Mouse (Mus musculus) Patski (cell line): ENCODE results near the gene Actl10. TPM values are rescaled to one million over a fixed set of nuclear protein-coding genes. Genes with fewer than 3 reads are reported as not detected.

ENCODE experiments used
- ATAC-seq: fragments of 100-300 bp; one replicate; pipeline ENCODE4 v1.8.0; 2021
- CTCF ChIA-PET: fragments of 350-600 bp; sonication (Branson Sonifier 250); formaldehyde crosslinking; loops from one replicate; lab custom pipeline; 2022; ENCODE audit warnings: inconsistent platforms; lab: Charles Lee
- POLR2A ChIA-PET: fragments of 350-600 bp; sonication (Branson Sonifier 250); formaldehyde crosslinking; loops from one replicate; lab custom pipeline; 2022; ENCODE audit warnings: antibody characterized with exemption, inconsistent platforms; lab: Charles Lee
- DNase-seq: peaks from one replicate; pipeline ENCODE4 v3.0.0-alpha.2; 2011; ENCODE audit warnings: low read depth, low spot score
- H3K27me3 ChIP-seq: fragments of 371-371 bp; one replicate; pipeline ENCODE4 v1.5.1; 2021
- CTCF ChIP-seq: fragments of 100-300 bp; IDR thresholded peaks from one replicate; pipeline ENCODE4 v1.5.1; 2021
- in situ Hi-C: fragments of 300-500 bp; cut with MboI; formaldehyde crosslinking; loops from 3 replicates; pipeline ENCODE4 v1.11.1; 2018; ENCODE audit warnings: low pct_unique_long_range_greater_than_20kb, mixed read lengths
- polyA plus RNA-seq: library from polyadenylated mRNA; unstranded; gene quantifications from one replicate; pipeline ENCODE4 v1.2.3, GENCODE M21; 2021

The Actl10 gene
- polyA plus RNA-seq, 1 experiment from 2014 or later, result not detected

DNA sequence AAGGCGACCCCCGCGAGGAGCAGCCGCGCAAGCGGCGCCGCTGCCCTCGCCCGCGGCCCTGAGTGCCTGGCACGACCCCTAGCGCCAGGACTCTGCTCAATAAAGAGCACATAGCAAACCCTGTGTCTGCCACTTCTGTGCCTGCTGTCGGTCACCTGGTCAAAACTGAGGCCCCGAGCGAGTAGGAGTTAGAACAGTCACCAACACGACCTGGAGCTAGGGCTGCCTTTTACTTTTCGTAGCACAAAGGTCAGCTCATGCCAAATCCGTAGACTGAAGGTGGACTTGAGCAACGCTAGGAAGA lies 1.7 kb upstream of the Actl10 start:
- DNase-seq (no peak), ATAC-seq (no peak)
- no peak for TF ChIP-seq CTCF
- CTCF ChIA-PET, result interaction anchor here (0.8 to 1.1 kb wide), 2 partner anchors 17 to 37 kb away, joined by 3 read pairs; no protein-coding TSS in a partner anchor
- POLR2A ChIA-PET, result interaction anchor here (0.7 kb wide), 1 partner anchor 19 kb away, joined by 3 read pairs; no protein-coding TSS in a partner anchor
- in situ Hi-C loops, result no loop called here
- H3K27me3 ChIP-seq, result no peaks in the 10 kb centered on the region

DNA sequence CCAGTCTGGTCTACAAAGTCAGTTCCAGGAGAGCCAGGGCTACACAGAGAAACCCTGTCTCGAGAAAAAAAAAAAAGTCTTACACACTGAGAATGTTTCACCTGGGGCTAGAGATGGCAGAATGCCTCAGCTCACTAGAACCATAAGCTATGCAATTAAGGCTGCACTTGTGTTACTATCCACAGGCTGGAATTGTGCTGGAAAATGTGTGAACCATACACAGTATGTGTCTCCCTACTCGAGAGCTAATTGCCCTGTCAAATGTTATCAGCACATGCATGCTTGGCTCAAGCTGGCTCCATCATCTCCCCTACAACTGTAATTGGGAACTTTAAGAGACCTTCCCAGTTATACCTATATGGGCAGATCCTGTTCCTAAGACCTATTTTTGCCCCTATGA lies 639 bp upstream of the Actl10 start:
- in situ Hi-C loops, result no loop called here
- no peak for ATAC-seq
- TF ChIP-seq CTCF, result no peak
- ChIA-PET CTCF (interaction anchor here (1.1 kb wide), 1 partner anchor 18 kb away, joined by 3 read pairs; no protein-coding TSS in a partner anchor), POLR2A (no interaction called here)
- H3K27me3 ChIP-seq, result no peaks in the 10 kb centered on the region
- DNase-seq, result no peak

DNA sequence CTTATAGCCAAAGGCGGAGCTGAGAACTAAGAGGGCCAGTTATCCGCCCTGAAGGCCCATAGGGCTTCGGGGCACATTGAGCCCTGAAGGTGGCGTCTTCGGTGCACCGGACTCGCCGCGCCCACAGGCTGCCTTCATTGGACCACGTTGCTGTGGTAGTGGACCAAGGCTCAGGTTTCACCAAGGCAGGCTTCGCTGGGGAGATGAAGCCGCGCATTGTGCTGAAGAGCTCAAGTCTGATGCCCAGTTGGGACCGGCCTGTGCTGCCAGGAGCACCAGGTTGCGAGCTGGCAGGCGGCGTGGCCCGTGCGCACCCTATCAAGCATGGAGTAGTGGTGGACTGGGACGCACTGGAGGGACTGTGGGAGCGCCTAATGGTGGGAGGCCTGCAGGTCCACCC lies 351 bp downstream of the Actl10 start:
- in situ Hi-C loops, result no loop called here
- TF ChIP-seq CTCF, result no peak
- DNase-seq, result no peak
- no peak for ATAC-seq
- CTCF ChIA-PET, result interaction anchor here (1.1 kb wide), 1 partner anchor 13 kb away, joined by 4 read pairs; no protein-coding TSS in a partner anchor
- POLR2A ChIA-PET, result no interaction called here
- H3K27me3 ChIP-seq, result no peaks in the 10 kb centered on the region

DNA sequence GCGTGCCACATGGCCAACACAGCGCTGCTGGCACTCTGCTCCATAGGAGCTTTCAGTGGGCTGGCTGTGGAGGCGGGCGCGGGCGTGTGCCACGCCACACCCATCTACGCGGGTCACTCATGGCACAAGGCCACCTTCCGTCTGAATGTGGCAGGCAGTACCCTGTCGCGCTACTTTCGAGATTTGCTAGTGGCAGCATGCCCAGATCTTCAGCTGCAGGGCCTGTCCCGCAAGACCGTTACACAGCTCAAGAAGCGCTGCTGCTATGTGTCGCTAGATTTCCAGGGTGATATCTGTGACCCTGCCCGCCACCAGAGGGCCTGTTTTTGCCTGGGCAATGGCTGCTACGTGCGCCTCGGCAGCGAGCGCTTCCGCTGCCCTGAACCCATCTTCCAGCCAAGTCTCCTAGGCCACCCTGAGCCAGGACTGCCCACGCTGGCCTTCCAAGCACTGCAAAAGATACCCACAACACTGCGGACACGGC lies 890 bp downstream of the Actl10 start:
- ChIA-PET CTCF (interaction anchor here (1.1 kb wide), 1 partner anchor 13 kb away, joined by 4 read pairs; no protein-coding TSS in a partner anchor), POLR2A (no interaction called here)
- DNase-seq, result no peak
- no peaks in the 10 kb centered on the region for H3K27me3 ChIP-seq
- no peak for ATAC-seq
- in situ Hi-C loops, result no loop called here
- no peak for TF ChIP-seq CTCF

DNA sequence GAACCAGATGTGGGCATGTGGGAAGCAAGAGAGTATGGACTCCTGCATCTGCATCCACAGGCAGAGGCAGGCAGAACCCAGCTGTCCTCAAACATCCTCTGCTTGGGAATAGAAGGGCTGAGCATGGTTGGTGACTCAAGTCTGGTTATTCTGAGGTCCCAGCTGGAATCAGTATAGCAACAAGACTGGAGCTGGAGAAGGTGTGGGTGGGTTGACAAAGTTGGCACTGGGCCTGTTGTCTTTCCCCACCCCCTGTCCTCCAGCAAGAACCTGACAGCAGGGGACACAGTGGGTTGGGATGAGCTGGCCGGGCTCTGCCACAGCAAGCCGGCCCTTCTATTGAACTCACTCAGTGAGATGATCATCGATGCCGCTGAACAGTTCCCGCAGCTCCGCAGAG lies 3.7 kb downstream of the Actl10 start:
- DNase-seq, result no peak
- in situ Hi-C loops, result no loop called here
- ATAC-seq, result no peak
- ChIA-PET CTCF (interaction anchor here (0.9 kb wide), 1 partner anchor 15 kb away, joined by 4 read pairs; no protein-coding TSS in a partner anchor), POLR2A (interaction anchor here (0.5 to 1.0 kb wide), 2 partner anchors 24 to 100 kb away, joined by 3 read pairs; no protein-coding TSS in a partner anchor)
- TF ChIP-seq CTCF, result no peak
- H3K27me3 ChIP-seq, result no peaks in the 10 kb centered on the region

DNA sequence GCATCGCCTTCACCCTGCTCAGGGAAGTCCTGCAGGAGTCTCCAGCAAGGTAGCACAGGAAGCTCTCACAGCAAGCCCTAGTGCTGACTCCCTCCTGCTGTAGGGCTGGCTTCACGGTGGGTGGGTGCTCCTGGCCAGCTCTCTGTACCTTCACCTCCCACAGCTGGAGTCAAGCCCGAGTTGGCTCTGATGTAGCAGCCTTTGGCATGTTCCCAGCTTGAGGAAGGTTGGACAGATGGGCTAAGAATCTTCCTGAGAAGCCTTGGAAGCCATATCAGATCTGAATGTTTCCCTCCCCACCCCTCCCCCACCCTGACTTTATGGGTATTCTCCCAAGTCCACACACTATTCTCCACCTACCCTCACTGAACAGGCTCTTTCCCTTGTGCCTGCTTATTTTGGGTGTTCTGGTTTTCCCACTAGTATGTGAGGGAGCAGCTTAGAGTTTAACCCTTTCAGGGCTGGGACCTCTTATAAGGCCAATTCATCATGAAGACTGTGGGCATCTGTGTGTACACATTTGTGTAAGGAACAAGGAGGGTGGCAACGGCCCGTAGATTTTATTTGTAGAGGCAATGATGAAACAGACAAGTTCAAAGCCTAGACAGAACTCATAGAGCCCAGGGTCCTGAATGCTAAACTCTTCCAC lies 5.7 kb downstream of the Actl10 start:
- DNase-seq (no peak), ATAC-seq (no peak)
- in situ Hi-C loops, result no loop called here
- POLR2A ChIA-PET, result interaction anchor here (0.7 to 1.0 kb wide), 2 partner anchors 43 to 100 kb away, joined by 3 to 5 read pairs; no protein-coding TSS in a partner anchor
- TF ChIP-seq CTCF, result no peak
- H3K27me3 ChIP-seq, result no peaks in the 10 kb centered on the region
- CTCF ChIA-PET, result interaction anchor here (0.8 to 1.1 kb wide), 2 partner anchors 8 to 15 kb away, joined by 3 read pairs; no protein-coding TSS in a partner anchor

DNA sequence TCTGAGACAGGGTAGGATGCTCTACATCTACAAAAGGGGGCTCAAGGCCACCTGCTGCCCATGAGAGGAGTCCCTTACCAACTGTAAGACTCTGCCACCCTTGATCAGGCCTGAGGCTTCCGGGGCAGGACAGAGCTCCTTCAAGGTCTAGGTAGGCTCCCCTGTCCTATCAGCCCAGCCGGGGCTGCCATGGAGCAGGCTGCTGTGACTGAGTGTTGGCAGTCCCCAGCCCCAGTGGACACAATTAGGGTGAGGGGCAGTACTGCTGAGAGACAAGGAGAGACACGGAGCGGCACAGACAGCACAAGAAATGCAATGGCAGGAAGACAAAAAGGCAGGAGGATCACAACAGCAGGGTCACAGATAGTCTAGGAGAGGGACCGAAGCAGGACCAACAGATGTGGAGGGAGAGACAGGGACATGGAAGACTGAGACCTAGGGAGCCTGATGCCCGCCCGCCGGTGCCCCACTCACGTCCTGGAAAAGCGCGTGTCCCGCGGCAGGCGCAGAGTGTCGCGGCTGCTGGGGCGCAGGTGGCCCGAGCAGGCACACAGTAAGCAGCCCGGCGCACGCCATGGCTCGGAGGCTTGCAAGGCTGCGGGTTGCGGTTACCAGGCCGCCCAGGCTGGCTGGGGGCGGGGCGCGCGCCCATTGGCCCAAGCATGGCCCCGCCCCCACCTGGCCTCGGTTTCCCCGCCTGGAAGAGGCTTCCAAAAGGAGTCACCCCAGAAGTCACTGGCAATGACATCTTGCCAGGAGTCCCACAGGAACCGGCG lies 6.9 kb downstream of the Actl10 start, which contains the start of gene Necab3:
TSS of gene Necab3 (minus strand) at position 627 of the 776 bp plus-strand sequence.
- no peak for TF ChIP-seq CTCF
- no peaks in the 10 kb centered on the region for H3K27me3 ChIP-seq
- ATAC-seq (no peak), DNase-seq (no peak)
- ChIA-PET POLR2A (no interaction called here), CTCF (no interaction called here)
- in situ Hi-C loops, result no loop called here

DNA sequence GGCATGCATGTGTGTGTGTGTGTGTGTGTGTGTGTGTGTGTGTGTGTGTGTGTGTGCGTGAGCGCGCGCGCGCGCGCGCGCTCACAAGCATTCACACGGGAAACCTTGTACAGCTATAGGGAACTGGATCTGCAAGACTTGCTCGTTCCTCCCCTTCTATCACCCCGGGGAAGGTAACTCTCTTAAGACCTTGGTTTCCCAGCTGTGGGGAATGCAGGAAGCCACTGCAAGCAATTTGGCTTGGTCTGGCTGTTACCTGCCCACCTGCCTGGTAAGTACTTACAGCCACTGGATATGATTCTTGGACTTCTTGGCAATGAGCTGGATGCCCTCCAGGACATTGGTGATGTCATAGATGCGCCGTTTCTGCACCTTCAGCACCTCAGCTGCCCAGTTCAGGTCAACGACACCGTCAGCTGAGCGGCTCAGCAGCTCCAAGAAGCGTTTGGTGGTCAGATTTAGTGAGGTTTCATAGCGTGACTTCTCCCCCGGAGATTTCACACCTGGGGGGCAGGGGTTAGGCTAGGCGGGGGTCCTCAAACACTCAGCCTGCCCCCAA lies 12.1 kb downstream of the Actl10 start:
- DNase-seq (no peak), ATAC-seq (no peak)
- in situ Hi-C loops, result no loop called here
- CTCF ChIA-PET, result no interaction called here
- POLR2A ChIA-PET, result no interaction called here
- no peak for TF ChIP-seq CTCF
- no peaks in the 10 kb centered on the region for H3K27me3 ChIP-seq

DNA sequence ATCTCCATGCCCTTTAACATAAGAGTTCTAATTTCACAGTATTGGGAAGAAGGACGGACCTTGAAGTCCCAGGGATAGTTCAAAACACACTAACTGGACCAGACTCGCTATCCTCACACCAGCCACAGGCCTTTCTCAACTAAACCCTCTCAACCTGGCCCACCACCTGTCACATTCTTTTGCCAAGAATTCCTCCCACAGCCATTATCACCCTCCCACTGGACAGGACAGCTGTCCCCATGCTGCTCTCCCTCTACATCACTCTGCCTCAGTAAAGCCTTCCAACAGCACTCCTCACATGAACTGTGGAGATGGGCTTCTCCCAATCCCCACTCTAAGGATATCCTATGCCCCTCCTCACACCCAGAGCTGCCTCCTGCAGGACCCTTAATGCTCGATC lies 14.0 kb downstream of the Actl10 start:
- in situ Hi-C loops, result no loop called here
- ATAC-seq (no peak), DNase-seq (no peak)
- ChIA-PET CTCF (interaction anchor here (0.9 kb wide), 1 partner anchor 9 kb away, joined by 3 read pairs; no protein-coding TSS in a partner anchor), POLR2A (no interaction called here)
- H3K27me3 ChIP-seq, result no peaks in the 10 kb centered on the region
- TF ChIP-seq CTCF, result no peak

DNA sequence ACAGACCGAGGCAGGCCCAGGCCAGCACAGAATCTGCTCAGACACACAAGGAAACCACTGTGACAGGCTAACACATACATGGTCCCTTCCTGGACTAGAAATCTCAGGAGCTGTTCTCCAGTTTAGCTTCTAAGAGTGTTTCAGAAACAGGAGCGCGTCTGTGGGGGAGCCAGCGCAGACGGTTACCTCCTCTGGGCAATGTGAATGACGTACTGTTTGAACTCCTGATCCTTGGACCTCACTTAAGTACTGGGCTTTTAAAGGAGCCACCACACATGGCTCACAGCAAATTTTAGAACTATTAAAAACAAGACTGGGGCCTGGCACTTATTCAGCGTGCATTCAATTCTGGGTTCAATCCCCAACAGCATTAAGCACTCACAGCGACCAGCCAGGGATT lies 15.1 kb downstream of the Actl10 start:
- no peak for TF ChIP-seq CTCF
- DNase-seq (no peak), ATAC-seq (no peak)
- CTCF ChIA-PET, result interaction anchor here (0.8 kb wide), 1 partner anchor 46 kb away, joined by 3 read pairs; no protein-coding TSS in a partner anchor
- H3K27me3 ChIP-seq, result no peaks in the 10 kb centered on the region
- POLR2A ChIA-PET, result interaction anchor here (1.0 kb wide), 1 partner anchor 29 kb away, joined by 3 read pairs; no protein-coding TSS in a partner anchor
- in situ Hi-C loops, result no loop called here
